Mouse (Mus musculus): ENCODE measurements around the gene Ubxn1. TPM values are rescaled to one million over a fixed set of nuclear protein-coding genes. Genes with fewer than 3 reads are reported as not detected.

Gene Ubxn1
- polyA plus RNA-seq, 1 experiment from 2014 or later = 170 TPM

DNA sequence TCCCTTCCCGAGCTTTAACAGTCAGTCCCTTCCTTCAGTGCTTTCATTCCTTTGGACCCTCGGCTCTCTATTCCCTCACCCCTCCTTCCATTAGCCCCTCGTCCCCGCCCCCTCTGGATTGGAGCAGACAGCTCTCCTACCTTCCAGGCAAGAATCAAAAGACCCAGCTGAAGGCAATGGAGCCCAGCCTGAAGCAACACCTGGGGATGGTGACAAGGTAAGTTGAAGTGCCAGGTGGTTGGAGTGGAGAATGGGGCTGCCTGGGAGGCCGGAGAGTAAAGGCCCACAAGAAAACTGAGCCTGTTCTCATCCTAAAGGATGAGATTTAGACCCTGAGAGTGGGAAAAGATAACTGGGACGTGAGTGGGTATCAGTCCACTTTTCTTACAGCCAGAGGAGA lies 37.2 kb downstream of the Ubxn1 start:
- 89% methylated on average over 6 of the region's 6 CpGs for WGBS
- Histone ChIP-seq H3K4me3 (replicated peaks; ENCODE audit: low read length) (no peak overlapping the region), H3K4me1 (ENCODE audit: control insufficient read depth, insufficient read depth, low read length) (no peaks in the 10 kb centered on the region), H3K9ac (ENCODE audit: low read length) (no peak overlapping the region), H3K9me3 (replicated peaks; ENCODE audit: control insufficient read depth, low read length) (no peaks in the 10 kb centered on the region), H3K36me3 (ENCODE audit: control insufficient read depth, insufficient read depth, low read length) (peaks cover 63% of the 10 kb centered on the region), H3K27me3 (ENCODE audit: control insufficient read depth, insufficient read depth, low read length) (no peaks in the 10 kb centered on the region), H3K4me2 (ENCODE audit: low read depth, low read length) (no peak overlapping the region), H3K27ac (ENCODE audit: low read length) (no peak overlapping the region)
- ATAC-seq (ENCODE audit: insufficient read depth, low FRiP score) = no peak

DNA sequence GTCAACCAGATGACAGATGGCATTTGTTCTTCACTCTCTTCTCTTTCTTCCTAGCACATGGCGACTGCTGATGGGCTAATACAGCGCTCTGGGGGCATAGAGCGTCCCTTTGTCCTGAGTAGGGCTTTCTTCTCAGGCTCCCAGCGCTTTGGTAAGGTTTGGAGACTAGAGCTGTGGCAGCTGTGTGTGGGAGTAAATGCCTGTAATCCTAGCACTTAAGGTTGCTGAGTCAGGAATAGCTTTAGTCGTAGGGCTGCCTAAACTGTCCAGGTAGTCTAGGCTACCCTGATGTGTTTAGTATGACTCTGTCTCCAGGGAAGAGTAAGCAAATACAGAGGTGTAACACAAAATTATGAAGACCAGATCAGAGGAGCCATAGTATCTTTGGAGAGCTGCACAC lies 40.5 kb downstream of the Ubxn1 start:
- Histone ChIP-seq H3K27ac (ENCODE audit: low read length) (no peak overlapping the region), H3K4me2 (ENCODE audit: low read depth, low read length) (no peak overlapping the region), H3K4me3 (replicated peaks; ENCODE audit: low read length) (no peak overlapping the region), H3K9me3 (replicated peaks; ENCODE audit: control insufficient read depth, low read length) (no peaks in the 10 kb centered on the region), H3K36me3 (ENCODE audit: control insufficient read depth, insufficient read depth, low read length) (peaks cover 73% of the 10 kb centered on the region), H3K9ac (ENCODE audit: low read length) (no peak overlapping the region), H3K4me1 (ENCODE audit: control insufficient read depth, insufficient read depth, low read length) (no peaks in the 10 kb centered on the region), H3K27me3 (ENCODE audit: control insufficient read depth, insufficient read depth, low read length) (no peaks in the 10 kb centered on the region)
- WGBS = 90% methylated on average over 5 of the region's 5 CpGs
- no peak for ATAC-seq (ENCODE audit: insufficient read depth, low FRiP score)

DNA sequence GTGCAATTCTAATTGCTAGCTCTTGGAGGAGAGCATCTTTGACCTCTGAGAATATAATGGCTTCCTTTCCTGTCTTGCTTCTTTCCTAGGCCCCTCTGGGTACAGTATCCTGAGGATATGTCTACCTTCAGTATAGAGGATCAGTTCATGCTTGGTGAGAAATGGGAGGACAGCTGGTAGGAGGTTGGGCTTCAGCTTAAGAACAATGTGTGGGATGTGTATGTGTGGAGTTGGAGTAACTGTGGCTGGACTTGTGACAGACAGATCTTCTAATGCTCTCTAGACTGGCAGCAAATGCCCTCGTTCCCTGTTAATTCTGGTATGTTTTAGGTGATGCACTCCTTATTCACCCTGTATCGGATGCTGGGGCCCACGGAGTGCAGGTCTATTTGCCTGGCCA lies 42.9 kb downstream of the Ubxn1 start:
- H3K27ac ChIP-seq (ENCODE audit: low read length) = no peak overlapping the region
- H3K4me1 ChIP-seq (ENCODE audit: control insufficient read depth, insufficient read depth, low read length) = no peaks in the 10 kb centered on the region
- no peak for ATAC-seq (ENCODE audit: insufficient read depth, low FRiP score)
- H3K9ac ChIP-seq (ENCODE audit: low read length) = no peak overlapping the region
- no peaks in the 10 kb centered on the region for H3K27me3 ChIP-seq (ENCODE audit: control insufficient read depth, insufficient read depth, low read length)
- H3K9me3 ChIP-seq (replicated peaks; ENCODE audit: control insufficient read depth, low read length) = no peaks in the 10 kb centered on the region
- peaks cover 58% of the 10 kb centered on the region for H3K36me3 ChIP-seq (ENCODE audit: control insufficient read depth, insufficient read depth, low read length)
- 97% methylated on average over 3 of the region's 3 CpGs for WGBS
- no peak overlapping the region for H3K4me2 ChIP-seq (ENCODE audit: low read depth, low read length)
- no peak overlapping the region for H3K4me3 ChIP-seq (replicated peaks; ENCODE audit: low read length)

DNA sequence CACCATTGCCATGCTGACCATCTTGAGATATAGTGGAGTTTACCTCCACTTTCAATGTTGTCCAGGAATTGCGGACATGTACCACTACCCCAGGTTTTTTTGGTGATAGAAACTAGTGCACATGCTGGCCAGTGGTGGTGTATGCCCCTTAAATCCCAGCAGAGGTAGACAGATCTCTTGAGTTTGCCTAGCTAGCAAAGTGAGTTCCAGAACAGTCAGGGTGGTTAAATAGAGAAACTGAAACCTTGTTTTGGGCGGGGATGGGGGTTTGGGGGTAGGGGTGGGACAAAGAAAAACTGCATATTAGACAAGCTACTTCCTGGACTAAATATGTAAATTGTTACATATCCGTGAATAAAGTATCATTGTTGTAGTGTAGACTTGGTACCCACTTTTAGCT lies 47.7 kb downstream of the Ubxn1 start:
- WGBS = 90% methylated on average over 3 of the region's 3 CpGs
- H3K4me3 ChIP-seq (replicated peaks; ENCODE audit: low read length) = no peak overlapping the region
- no peaks in the 10 kb centered on the region for H3K9me3 ChIP-seq (replicated peaks; ENCODE audit: control insufficient read depth, low read length)
- H3K27ac ChIP-seq (ENCODE audit: low read length) = no peak overlapping the region
- H3K9ac ChIP-seq (ENCODE audit: low read length) = no peak overlapping the region
- H3K36me3 ChIP-seq (ENCODE audit: control insufficient read depth, insufficient read depth, low read length) = peaks cover 24% of the 10 kb centered on the region
- peaks cover 9% of the 10 kb centered on the region for H3K4me1 ChIP-seq (ENCODE audit: control insufficient read depth, insufficient read depth, low read length)
- H3K27me3 ChIP-seq (ENCODE audit: control insufficient read depth, insufficient read depth, low read length) = no peaks in the 10 kb centered on the region
- no peak overlapping the region for H3K4me2 ChIP-seq (ENCODE audit: low read depth, low read length)
- ATAC-seq (ENCODE audit: insufficient read depth, low FRiP score) = no peak

DNA sequence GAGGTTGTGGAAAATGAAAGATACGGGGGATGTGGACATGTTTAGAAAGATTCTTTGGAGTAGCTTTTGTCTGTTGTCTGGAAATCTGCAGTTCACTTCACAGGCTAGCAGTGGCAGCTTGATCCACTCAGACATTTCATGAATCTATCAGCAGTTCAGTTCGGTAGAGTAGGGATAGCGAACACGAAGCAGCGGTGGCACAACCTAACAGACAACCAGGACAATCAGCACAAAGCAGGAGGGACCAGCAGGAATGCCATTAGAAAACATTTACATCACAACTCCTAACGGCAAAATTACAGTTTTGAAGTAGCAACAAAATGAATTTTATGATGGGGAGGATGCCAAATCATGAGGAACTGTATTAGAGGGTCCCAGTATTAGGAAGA lies 48.4 kb downstream of the Ubxn1 start:
- Histone ChIP-seq H3K27me3 (ENCODE audit: control insufficient read depth, insufficient read depth, low read length) (no peaks in the 10 kb centered on the region), H3K9ac (ENCODE audit: low read length) (peak overlapping the region; percentile 86; the same call in 1 of the 2 replicates), H3K9me3 (replicated peaks; ENCODE audit: control insufficient read depth, low read length) (no peaks in the 10 kb centered on the region), H3K36me3 (ENCODE audit: control insufficient read depth, insufficient read depth, low read length) (peaks cover 19% of the 10 kb centered on the region), H3K4me2 (ENCODE audit: low read depth, low read length) (peak overlapping the region; percentile 82), H3K27ac (ENCODE audit: low read length) (peak overlapping the region; percentile 95), H3K4me3 (replicated peaks; ENCODE audit: low read length) (peak overlapping the region; percentile 82), H3K4me1 (ENCODE audit: control insufficient read depth, insufficient read depth, low read length) (peaks cover 9% of the 10 kb centered on the region)
- ATAC-seq (ENCODE audit: insufficient read depth, low FRiP score) = no peak
- WGBS = 73% methylated on average over 6 of the region's 6 CpGs

DNA sequence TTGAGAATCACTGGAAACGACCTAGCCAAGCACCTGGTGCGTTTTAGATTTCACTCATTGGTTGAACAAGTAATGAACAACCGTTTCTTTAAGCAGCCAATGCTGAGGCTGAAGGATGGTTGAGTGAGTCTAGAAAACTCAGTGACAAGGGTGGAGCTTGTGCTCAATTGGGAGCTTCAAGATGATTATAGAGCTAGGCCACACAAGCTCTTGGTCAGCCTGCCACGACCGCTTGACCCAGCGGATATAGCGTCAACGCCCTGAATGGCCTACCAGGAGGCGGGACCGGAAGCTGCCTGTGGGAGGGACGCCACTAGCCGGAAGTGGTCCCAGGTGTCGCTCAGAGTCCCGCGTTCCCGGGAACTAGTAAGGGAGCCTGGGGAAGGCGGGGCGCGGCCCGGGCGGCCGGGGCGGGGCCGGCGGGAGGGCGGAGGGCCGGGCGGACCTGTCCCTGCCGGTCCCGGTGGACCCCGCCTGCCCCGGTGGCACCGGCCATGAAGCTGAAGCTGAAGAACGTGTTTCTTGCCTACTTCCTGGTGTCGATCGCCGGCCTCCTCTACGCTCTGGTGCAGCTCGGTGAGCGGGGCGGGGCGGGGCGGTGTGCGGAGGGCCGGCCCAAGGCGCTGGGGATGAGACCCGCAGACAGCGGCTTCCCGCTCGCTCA lies 48.9 kb downstream of the Ubxn1 start, which contains the start of gene B3gat3:
TSS of gene B3gat3 (plus strand) at position 302 of the 664 bp plus-strand sequence.
- no peaks in the 10 kb centered on the region for H3K27me3 ChIP-seq (ENCODE audit: control insufficient read depth, insufficient read depth, low read length)
- peaks cover 9% of the 10 kb centered on the region for H3K4me1 ChIP-seq (ENCODE audit: control insufficient read depth, insufficient read depth, low read length)
- peak; percentile 98 for ATAC-seq (ENCODE audit: insufficient read depth, low FRiP score)
- no peaks in the 10 kb centered on the region for H3K9me3 ChIP-seq (replicated peaks; ENCODE audit: control insufficient read depth, low read length)
- H3K4me2 ChIP-seq (ENCODE audit: low read depth, low read length) = peak within 1 kb of the TSS; percentile 82
- 3% methylated on average over 37 of the region's 50 CpGs for WGBS
- peak within 1 kb of the TSS; percentile 95 for H3K27ac ChIP-seq (ENCODE audit: low read length)
- H3K4me3 ChIP-seq (replicated peaks; ENCODE audit: low read length) = peak within 1 kb of the TSS; percentile 82
- H3K36me3 ChIP-seq (ENCODE audit: control insufficient read depth, insufficient read depth, low read length) = peaks cover 14% of the 10 kb centered on the region
- H3K9ac ChIP-seq (ENCODE audit: low read length) = peak within 1 kb of the TSS; percentile 86

DNA sequence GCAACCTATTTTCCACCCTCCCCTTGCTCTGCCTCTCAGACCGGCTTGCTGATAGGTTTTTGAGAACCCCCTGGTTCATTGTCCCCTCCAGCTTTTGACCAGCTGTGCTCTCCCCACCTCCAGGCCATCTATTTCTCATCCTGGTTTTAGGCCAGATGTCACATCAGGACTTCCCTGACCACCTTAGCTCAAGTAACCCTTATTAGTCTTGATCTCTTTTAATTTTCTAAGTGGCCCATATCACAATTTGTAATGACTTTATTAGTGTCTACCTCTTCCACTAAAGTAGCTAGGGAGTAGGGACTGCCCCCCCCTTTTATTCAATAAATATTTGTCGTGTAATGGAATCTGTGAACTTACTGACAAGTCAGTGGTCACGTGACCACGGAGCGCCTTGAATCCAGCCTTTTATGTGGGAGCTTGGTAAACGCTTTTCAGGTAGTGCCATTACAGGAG lies 49.6 kb downstream of the Ubxn1 start:
- no peaks in the 10 kb centered on the region for H3K9me3 ChIP-seq (replicated peaks; ENCODE audit: control insufficient read depth, low read length)
- peak overlapping the region; percentile 82 for H3K4me2 ChIP-seq (ENCODE audit: low read depth, low read length)
- H3K9ac ChIP-seq (ENCODE audit: low read length) = peak overlapping the region; percentile 86
- ATAC-seq (ENCODE audit: insufficient read depth, low FRiP score) = peak; percentile 18; the same call in 1 of the 2 replicates
- H3K27me3 ChIP-seq (ENCODE audit: control insufficient read depth, insufficient read depth, low read length) = no peaks in the 10 kb centered on the region
- H3K4me3 ChIP-seq (replicated peaks; ENCODE audit: low read length) = peak overlapping the region; percentile 82
- peak overlapping the region; percentile 95 for H3K27ac ChIP-seq (ENCODE audit: low read length)
- H3K36me3 ChIP-seq (ENCODE audit: control insufficient read depth, insufficient read depth, low read length) = peaks cover 9% of the 10 kb centered on the region; the same call in 1 of the 2 replicates
- whole genome bisulfite sequencing = 2% methylated on average over 6 of the region's 6 CpGs
- H3K4me1 ChIP-seq (ENCODE audit: control insufficient read depth, insufficient read depth, low read length) = peaks cover 9% of the 10 kb centered on the region

DNA sequence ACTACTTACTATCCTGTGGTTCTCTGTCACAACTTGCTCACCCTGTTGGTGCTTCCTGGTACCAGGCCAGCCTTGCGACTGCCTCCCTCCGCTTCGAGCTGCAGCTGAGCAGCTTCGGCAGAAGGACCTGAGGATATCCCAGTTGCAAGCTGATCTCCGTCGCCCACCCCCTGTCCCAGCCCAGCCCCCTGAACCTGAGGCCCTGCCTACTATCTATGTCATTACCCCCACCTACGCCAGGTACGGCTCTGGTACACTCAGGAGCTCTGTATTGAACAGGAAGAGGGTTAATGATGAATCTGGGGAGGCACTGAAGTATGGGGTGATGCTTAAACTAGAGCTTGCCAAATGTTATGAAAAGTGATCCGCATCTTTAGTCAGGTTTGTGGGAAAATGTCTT lies 50.4 kb downstream of the Ubxn1 start:
- Histone ChIP-seq H3K27me3 (ENCODE audit: control insufficient read depth, insufficient read depth, low read length) (no peaks in the 10 kb centered on the region), H3K4me3 (replicated peaks; ENCODE audit: low read length) (0 out of 2 replicates have a peak overlapping the region, but pooled peaks have one; percentile 3), H3K36me3 (ENCODE audit: control insufficient read depth, insufficient read depth, low read length) (0 out of 2 replicates have a peak, but pooled peaks cover 3% of the 10 kb centered on the region), H3K27ac (ENCODE audit: low read length) (no peak overlapping the region), H3K9ac (ENCODE audit: low read length) (peak overlapping the region; percentile 27; the same call in 1 of the 2 replicates), H3K9me3 (replicated peaks; ENCODE audit: control insufficient read depth, low read length) (no peaks in the 10 kb centered on the region), H3K4me2 (ENCODE audit: low read depth, low read length) (peak overlapping the region; percentile 82), H3K4me1 (ENCODE audit: control insufficient read depth, insufficient read depth, low read length) (peaks cover 9% of the 10 kb centered on the region)
- 74% methylated on average over 9 of the region's 9 CpGs for WGBS
- ATAC-seq (ENCODE audit: insufficient read depth, low FRiP score) = no peak

Data from stomach, embryonic 16.5 days (tissue).